Mouse (Mus musculus): Measurements from ENCODE around the gene Tcp11l2.
A peak's percentile ranks its signal among the peaks of the same experiment; 100 is the strongest.

Tcp11l2 gene

GRCm38 (mm10) chr10:84600136-84600535, 23.7 kb downstream of the Tcp11l2 start:
- no peak for DNase-seq (ENCODE audit: low spot score)

GRCm38 (mm10) chr10:84604335-84604734, 27.9 kb downstream of the Tcp11l2 start:
- no peak for DNase-seq (ENCODE audit: low spot score)

- DNase-seq (ENCODE audit: low spot score): no peak
These were observed 31.9 kb downstream of the Tcp11l2 start for GRCm38 (mm10) chr10:84608361-84608760.

GRCm38 (mm10) chr10:84610324-84610723, 33.9 kb downstream of the Tcp11l2 start:
- DNase-seq (ENCODE audit: low spot score): no peak

GRCm38 (mm10) chr10:84610783-84611182, 34.4 kb downstream of the Tcp11l2 start:
- no peak for DNase-seq (ENCODE audit: low spot score)

GRCm38 (mm10) chr10:84611664-84612063, 35.2 kb downstream of the Tcp11l2 start:
- DNase-seq (ENCODE audit: low spot score): no peak

- DNase-seq (ENCODE audit: low spot score): no peak
These were observed 35.9 kb downstream of the Tcp11l2 start for GRCm38 (mm10) chr10:84612281-84612680.

GRCm38 (mm10) chr10:84613366-84613765, 36.9 kb downstream of the Tcp11l2 start:
- no peak for DNase-seq (ENCODE audit: low spot score)

- no peak for DNase-seq (ENCODE audit: low spot score)
These were observed 38.6 kb downstream of the Tcp11l2 start for GRCm38 (mm10) chr10:84615076-84615475.

GRCm38 (mm10) chr10:84621826-84622790, 45.7 kb downstream of the Tcp11l2 start, which contains the start of gene Polr3b:
TSS of gene Polr3b (plus strand) at chr10:84622292.
- peak; percentile 95 for DNase-seq (ENCODE audit: low spot score)

GRCm38 (mm10) chr10:84631182-84631581, 54.8 kb downstream of the Tcp11l2 start:
- DNase-seq (ENCODE audit: low spot score): peak; percentile 19

- no peak for DNase-seq (ENCODE audit: low spot score)
These were observed 55.6 kb downstream of the Tcp11l2 start for GRCm38 (mm10) chr10:84632005-84632404.

- no peak for DNase-seq (ENCODE audit: low spot score)
These were observed 60.2 kb downstream of the Tcp11l2 start for GRCm38 (mm10) chr10:84636656-84637055.

- DNase-seq (ENCODE audit: low spot score): no peak
These were observed 62.0 kb downstream of the Tcp11l2 start for GRCm38 (mm10) chr10:84638382-84638781.

- no peak for DNase-seq (ENCODE audit: low spot score)
These were observed 63.3 kb downstream of the Tcp11l2 start for GRCm38 (mm10) chr10:84639525-84640287.

GRCm38 (mm10) chr10:84640861-84641260, 64.4 kb downstream of the Tcp11l2 start:
- no peak for DNase-seq (ENCODE audit: low spot score)

GRCm38 (mm10) chr10:84641576-84641975, 65.2 kb downstream of the Tcp11l2 start:
- no peak for DNase-seq (ENCODE audit: low spot score)

GRCm38 (mm10) chr10:84645940-84646339, 69.5 kb downstream of the Tcp11l2 start:
- DNase-seq (ENCODE audit: low spot score): no peak

GRCm38 (mm10) chr10:84646506-84647102, 70.2 kb downstream of the Tcp11l2 start:
- DNase-seq (ENCODE audit: low spot score): no peak

GRCm38 (mm10) chr10:84647264-84647663, 70.8 kb downstream of the Tcp11l2 start:
- DNase-seq (ENCODE audit: low spot score): no peak

GRCm38 (mm10) chr10:84648911-84649310, 72.5 kb downstream of the Tcp11l2 start:
- DNase-seq (ENCODE audit: low spot score): no peak

GRCm38 (mm10) chr10:84654029-84654428, 77.6 kb downstream of the Tcp11l2 start:
- no peak for DNase-seq (ENCODE audit: low spot score)

Measured in urinary bladder, postnatal 14 days (tissue).